Mouse (Mus musculus) macrophage (primary cell): ENCODE data around the gene Dvl1. TPM values are rescaled to one million over a fixed set of nuclear protein-coding genes. Genes with fewer than 3 reads are reported as not detected.

ENCODE experiments used
- H3K27ac ChIP-seq: fragments of 350-480 bp; formaldehyde crosslinking; 2 replicates; pipeline ENCODE4 v1.9.0; 2021
- H3K36me3 ChIP-seq: fragments of 350-480 bp; formaldehyde crosslinking; 2 replicates; pipeline ENCODE4 v1.9.0; 2021; ENCODE audit errors: inconsistent target
- H3K4me3 ChIP-seq: fragments of 350-480 bp; formaldehyde crosslinking; 2 replicates; pipeline ENCODE4 v1.9.0; 2021; ENCODE audit errors: inconsistent target
- H3K79me2 ChIP-seq: fragments of 350-480 bp; formaldehyde crosslinking; 2 replicates; pipeline ENCODE4 v1.9.0; 2021; ENCODE audit errors: inconsistent target
- WGBS: methylation state at CpG from one replicate; pipeline ENCODE4 v1.1.7; 2026; ENCODE audit warnings: inconsistent platforms; ENCODE audit not compliant: missing documents; 5-methylcytosine and 5-hydroxymethylcytosine counted together
- polyA plus RNA-seq: library from polyadenylated mRNA; stranded (reverse); fragments of 250-400 nt; gene quantifications from 3 replicates; pipeline ENCODE4 v1.2.4, GENCODE M21; 2018; ENCODE audit warnings: inconsistent platforms
- total RNA-seq, 78 experiments: library from RNA; depleted of rRNA; stranded (reverse); fragments of 250-400 nt; gene quantifications; 1 replicate in 9 of 78; 2 replicates in 24 of 78; 3 replicates in 43 of 78; 4 replicates in 2 of 78; pipeline ENCODE4 v1.2.4; 2018; ENCODE audit warnings: inconsistent platforms in 56 of 78

Gene Dvl1
- 100 to 1,000 TPM in 3 of 26 experiments, 10 to 100 TPM in 23; 41.8 to 114 (median 62.1) TPM for total RNA-seq (2018; cell fraction: chromatin; rRNA removed)
- total RNA-seq (2018; cell fraction: cytosol; rRNA removed) = 10 to 100 TPM in 1 of 26 experiments, 1 to 10 TPM in 25; 5.1 to 10.0 (median 7.4) TPM
- total RNA-seq (2018; cell fraction: nucleus; rRNA removed) = 10 to 100 TPM; 15.3 to 77.7 (median 37.6) TPM
- polyA plus RNA-seq = 6.2 to 13.8 TPM (median 12.2 TPM) in 3 replicates

- H3K4me3 ChIP-seq = peak within 1 kb of the TSS; percentile 49
- peak within 1 kb of the TSS; percentile 34 for H3K27ac ChIP-seq
- no peaks in the 10 kb centered on the region for H3K36me3 ChIP-seq
- peaks cover 42% of the 10 kb centered on the region for H3K79me2 ChIP-seq
- 5% methylated on average over 47 of the region's 65 CpGs for WGBS
These were observed at the start of gene Dvl1 for GRCm38 (mm10) chr4:155846871-155847578. TSS of gene Dvl1 (plus strand) at chr4:155847402.

GRCm38 (mm10) chr4:155802075-155802474 is 45.1 kb upstream of the Dvl1 start:
- Histone ChIP-seq H3K27ac (no peak overlapping the region), H3K4me3 (no peak overlapping the region), H3K79me2 (peaks cover 35% of the 10 kb centered on the region), H3K36me3 (peaks cover 4% of the 10 kb centered on the region; the same call in 1 of the 2 replicates)
- WGBS = no CpG with 5 or more reads among the region's 1 CpGs

GRCm38 (mm10) chr4:155802741-155803339 is 44.4 kb upstream of the Dvl1 start, which contains the start of gene Mrpl20:
TSS of gene Mrpl20 (plus strand) at chr4:155802878.
- Histone ChIP-seq H3K4me3 (peak within 1 kb of the TSS; percentile 96), H3K79me2 (peaks cover 42% of the 10 kb centered on the region), H3K27ac (peak within 1 kb of the TSS; percentile 45), H3K36me3 (peaks cover 11% of the 10 kb centered on the region)
- WGBS = 6% methylated on average over 12 of the region's 12 CpGs

GRCm38 (mm10) chr4:155803340-155804041 is 43.7 kb upstream of the Dvl1 start:
- under 1% methylated on average over 51 of the region's 58 CpGs for WGBS

GRCm38 (mm10) chr4:155807841-155808240 is 39.4 kb upstream of the Dvl1 start:
- Histone ChIP-seq H3K27ac (no peak overlapping the region), H3K4me3 (no peak overlapping the region), H3K36me3 (peaks cover 36% of the 10 kb centered on the region), H3K79me2 (peaks cover 50% of the 10 kb centered on the region)
- 94% methylated on average over 3 of the region's 3 CpGs for WGBS

More at GRCm38 (mm10) chr4:155803340-155804041, 43.7 kb upstream of the Dvl1 start:
- Histone ChIP-seq H3K79me2 (peaks cover 45% of the 10 kb centered on the region), H3K4me3 (peak overlapping the region; percentile 96), H3K27ac (peak overlapping the region; percentile 45; the same call in 1 of the 2 replicates), H3K36me3 (peaks cover 18% of the 10 kb centered on the region)

- 2% methylated on average over 42 of the region's 60 CpGs for WGBS
- Histone ChIP-seq H3K79me2 (peaks cover 58% of the 10 kb centered on the region), H3K4me3 (peak within 1 kb of the TSS; percentile 93), H3K36me3 (peaks cover 59% of the 10 kb centered on the region), H3K27ac (peak within 1 kb of the TSS; percentile 73)
These were observed 35.1 kb upstream of the Dvl1 start, which contains the start of gene Ccnl2 for GRCm38 (mm10) chr4:155811929-155812664. TSS of gene Ccnl2 (plus strand) at chr4:155812489.

- Histone ChIP-seq H3K79me2 (peaks cover 58% of the 10 kb centered on the region), H3K4me3 (peak overlapping the region; percentile 93), H3K36me3 (peaks cover 59% of the 10 kb centered on the region), H3K27ac (peak overlapping the region; percentile 59)
- under 1% methylated on average over 44 of the region's 49 CpGs for WGBS
These were observed 34.5 kb upstream of the Dvl1 start for GRCm38 (mm10) chr4:155812665-155813181.

- H3K4me3 ChIP-seq = no peak overlapping the region
- H3K36me3 ChIP-seq = peaks cover 80% of the 10 kb centered on the region
- H3K27ac ChIP-seq = no peak overlapping the region
- H3K79me2 ChIP-seq = peaks cover 100% of the 10 kb centered on the region
- 94% methylated on average over 4 of the region's 4 CpGs for WGBS
These were observed 29.7 kb upstream of the Dvl1 start for GRCm38 (mm10) chr4:155817533-155817932.

- H3K79me2 ChIP-seq = peaks cover 93% of the 10 kb centered on the region
- WGBS = 93% methylated on average over 6 of the region's 7 CpGs
- no peak overlapping the region for H3K27ac ChIP-seq
- no peak overlapping the region for H3K4me3 ChIP-seq
- H3K36me3 ChIP-seq = peaks cover 92% of the 10 kb centered on the region
These were observed 26.2 kb upstream of the Dvl1 start for GRCm38 (mm10) chr4:155821025-155821424.

- peaks cover 69% of the 10 kb centered on the region for H3K79me2 ChIP-seq
- H3K27ac ChIP-seq = no peak overlapping the region
- WGBS = 97% methylated on average over 16 of the region's 16 CpGs
- H3K36me3 ChIP-seq = peaks cover 83% of the 10 kb centered on the region
- no peak overlapping the region for H3K4me3 ChIP-seq
These were observed 23.8 kb upstream of the Dvl1 start for GRCm38 (mm10) chr4:155823443-155823842.

- Histone ChIP-seq H3K79me2 (peaks cover 24% of the 10 kb centered on the region), H3K36me3 (peaks cover 20% of the 10 kb centered on the region), H3K4me3 (no peak overlapping the region), H3K27ac (no peak overlapping the region)
- WGBS = 93% methylated on average over 4 of the region's 4 CpGs
These were observed 17.3 kb upstream of the Dvl1 start for GRCm38 (mm10) chr4:155829866-155830265.

- Histone ChIP-seq H3K36me3 (peaks cover 13% of the 10 kb centered on the region; the same call in 1 of the 2 replicates), H3K27ac (peak overlapping the region; percentile 81), H3K4me3 (peak overlapping the region; percentile 81; the same call in 1 of the 2 replicates), H3K79me2 (peaks cover 19% of the 10 kb centered on the region)
- WGBS = 63% methylated on average over 6 of the region's 8 CpGs
These were observed 16.6 kb upstream of the Dvl1 start for GRCm38 (mm10) chr4:155830596-155830995.

GRCm38 (mm10) chr4:155831205-155831766 is 15.9 kb upstream of the Dvl1 start, which contains the start of gene Aurkaip1:
TSS of gene Aurkaip1 (plus strand) at chr4:155831272.
- peak within 1 kb of the TSS; percentile 81 for H3K4me3 ChIP-seq
- H3K36me3 ChIP-seq = peaks cover 13% of the 10 kb centered on the region; the same call in 1 of the 2 replicates

More at GRCm38 (mm10) chr4:155831205-155831766, 15.9 kb upstream of the Dvl1 start, which contains the start of gene Aurkaip1:
- H3K27ac ChIP-seq = peak within 1 kb of the TSS; percentile 81
- H3K79me2 ChIP-seq = peaks cover 19% of the 10 kb centered on the region
- WGBS = under 1% methylated on average over 48 of the region's 49 CpGs
